Mouse (Mus musculus) 416B (cell line): ENCODE measurements around the gene Rsph1.
"Not testable (repeated sequence)": the region's sequence is repeated elsewhere in the genome, so short reads cannot be mapped to it uniquely, and the experiment has no call there.

Experiments used
- DNase-seq: peaks from one replicate; pipeline ENCODE4 v3.0.0; 2011; ENCODE audit warnings: low read depth

The Rsph1 gene

GRCm38 (mm10) chr17:31276207-31276921 is 819 bp downstream of the Rsph1 start:
- no peak for DNase-seq

GRCm38 (mm10) chr17:31275181-31275580 is 2.0 kb downstream of the Rsph1 start:
- no peak for DNase-seq

- no peak for DNase-seq
Observed at GRCm38 (mm10) chr17:31273631-31274030, 3.6 kb downstream of the Rsph1 start.

GRCm38 (mm10) chr17:31272416-31273165 is 4.6 kb downstream of the Rsph1 start:
- no peak for DNase-seq

DNA sequence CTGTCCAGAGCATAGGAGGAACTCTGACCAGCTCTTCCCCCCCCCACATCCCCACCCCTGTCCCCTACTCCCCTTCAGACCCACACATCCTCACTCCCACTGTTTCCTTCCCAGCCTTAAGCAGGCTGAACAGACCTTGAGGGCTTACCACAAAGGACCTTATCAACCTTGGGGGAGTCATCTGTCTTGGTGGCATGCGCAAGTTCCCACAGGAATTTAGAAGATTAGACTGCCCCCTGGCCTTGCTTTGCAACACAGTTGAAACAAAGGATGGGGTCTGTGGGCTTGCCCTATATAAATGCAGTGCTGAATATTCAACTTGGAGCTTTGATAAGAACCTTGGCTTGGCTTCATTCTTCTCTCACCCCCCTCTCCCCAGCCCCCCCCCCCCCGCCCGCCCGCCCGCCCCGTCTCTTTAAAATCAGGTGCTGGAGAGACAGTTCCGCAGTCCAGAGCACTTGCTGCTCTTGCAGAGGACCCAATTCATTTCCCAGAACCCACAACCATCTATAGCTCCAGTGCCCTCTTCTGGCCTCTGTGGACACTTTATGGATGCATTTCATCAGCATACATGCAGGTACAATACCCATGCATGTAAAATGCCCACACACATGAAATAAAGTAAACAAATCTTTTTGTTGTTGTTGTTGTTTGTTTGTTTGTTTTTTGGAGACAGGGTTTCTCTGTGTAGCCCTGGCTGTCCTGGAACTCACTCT is 5.9 kb downstream of the Rsph1 start:
- peak; percentile 45 for DNase-seq

GRCm38 (mm10) chr17:31270736-31271135 is 6.4 kb downstream of the Rsph1 start:
- not testable (repeated sequence) for DNase-seq

DNA sequence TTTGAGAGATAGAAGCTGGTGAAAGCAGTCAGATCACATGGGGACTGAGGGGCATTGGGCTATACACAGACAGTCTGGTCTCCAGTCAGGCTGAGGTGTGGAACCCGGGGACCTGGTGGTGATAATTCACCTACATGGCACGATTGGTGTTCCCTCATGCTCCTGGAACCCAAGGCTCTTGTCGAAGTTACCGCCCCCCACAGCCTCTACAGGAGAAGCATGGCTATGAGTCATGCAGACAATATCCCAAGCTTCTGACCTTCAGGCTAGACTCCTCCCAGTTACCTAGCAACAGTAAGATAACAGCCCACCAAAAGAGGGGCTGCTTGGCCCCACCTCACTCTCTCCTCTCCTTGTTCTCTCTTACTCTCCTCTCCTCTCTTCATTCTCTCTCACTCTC is 6.9 kb downstream of the Rsph1 start:
- no peak for DNase-seq

- DNase-seq, result no peak
Observed at GRCm38 (mm10) chr17:31269761-31270160, 7.4 kb downstream of the Rsph1 start.

GRCm38 (mm10) chr17:31268016-31268415 is 9.2 kb downstream of the Rsph1 start:
- no peak for DNase-seq

DNA sequence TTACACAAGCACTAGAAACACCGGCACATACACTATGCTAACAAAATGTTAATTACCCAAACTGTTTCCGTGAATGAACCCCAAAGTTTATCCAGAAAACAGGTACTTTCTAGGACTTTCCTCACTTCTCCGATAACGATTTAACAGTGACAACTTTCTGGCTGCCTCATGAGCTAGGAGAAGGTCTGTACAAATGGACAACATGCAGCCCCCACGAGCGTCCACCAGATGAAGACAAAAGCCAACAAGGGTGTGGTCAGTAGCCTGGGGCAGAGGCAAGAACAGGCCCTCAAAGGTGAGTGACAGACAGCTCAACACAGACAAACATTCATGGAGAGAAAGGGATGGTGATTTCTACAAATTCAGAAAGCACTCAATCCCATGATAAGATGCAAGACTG is 9.6 kb downstream of the Rsph1 start:
- no peak for DNase-seq

DNA sequence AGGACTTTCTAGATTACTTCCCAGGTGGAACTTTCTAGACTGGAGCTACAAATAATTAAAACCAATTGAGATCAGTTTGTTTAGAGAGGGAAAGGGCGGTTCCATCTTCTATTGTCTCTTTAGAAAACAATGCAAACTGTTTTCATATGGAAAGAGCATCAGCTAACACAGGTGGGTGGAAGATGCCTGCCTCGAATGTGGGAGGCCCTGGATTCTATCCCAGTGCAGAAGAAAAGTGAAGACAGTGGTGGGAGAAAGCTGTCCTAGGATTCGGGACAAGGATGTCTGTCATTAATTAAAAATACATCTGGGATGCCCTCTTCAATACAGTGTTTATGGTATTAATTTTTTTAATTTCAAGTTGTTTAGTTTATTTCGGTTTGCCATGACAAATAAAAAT is 10.0 kb downstream of the Rsph1 start:
- DNase-seq, result no peak

- DNase-seq, result no peak
Observed at GRCm38 (mm10) chr17:31266321-31266950, 10.7 kb downstream of the Rsph1 start.

DNA sequence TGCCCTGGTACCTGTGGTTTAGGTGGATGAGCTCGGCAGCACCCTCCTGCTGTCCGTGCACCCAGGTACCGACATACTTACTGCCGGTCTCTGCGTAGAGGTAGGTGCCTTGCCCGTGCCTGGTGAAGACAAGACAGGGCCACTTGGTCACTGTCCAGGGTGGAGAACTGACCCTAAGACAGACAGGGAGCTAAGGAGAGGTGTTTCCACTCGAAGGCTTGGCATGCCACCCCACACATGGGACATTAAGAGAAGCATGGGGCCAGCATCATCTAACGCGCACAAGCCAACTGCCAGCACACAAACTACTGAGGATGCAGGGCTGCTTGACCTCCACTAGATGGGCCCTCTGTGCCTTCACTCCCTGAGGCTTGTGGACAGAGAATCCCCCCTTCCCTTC is 11.4 kb downstream of the Rsph1 start:
- DNase-seq, result no peak

GRCm38 (mm10) chr17:31265171-31265572 is 12.0 kb downstream of the Rsph1 start:
- peak; percentile 71 for DNase-seq

DNA sequence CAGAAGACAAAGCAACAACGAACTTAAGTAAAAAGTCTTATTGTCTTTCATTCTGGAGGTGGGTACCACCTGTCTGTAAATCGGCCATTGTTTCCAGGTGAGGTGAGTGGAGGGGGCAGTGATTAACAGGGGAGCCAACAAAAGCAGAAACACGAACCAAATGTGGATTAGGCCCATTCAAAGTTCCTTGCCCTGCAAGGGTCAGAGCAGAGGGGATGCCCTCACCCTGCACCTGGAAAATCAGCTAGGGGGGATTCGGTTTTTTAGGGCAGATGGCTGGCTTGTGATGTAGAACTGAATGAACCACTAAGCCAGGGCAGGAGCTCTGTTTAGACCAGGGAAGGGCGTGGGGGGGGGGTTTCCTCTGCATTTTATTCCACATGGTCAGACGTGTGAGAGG is 12.8 kb downstream of the Rsph1 start:
- no peak for DNase-seq

DNA sequence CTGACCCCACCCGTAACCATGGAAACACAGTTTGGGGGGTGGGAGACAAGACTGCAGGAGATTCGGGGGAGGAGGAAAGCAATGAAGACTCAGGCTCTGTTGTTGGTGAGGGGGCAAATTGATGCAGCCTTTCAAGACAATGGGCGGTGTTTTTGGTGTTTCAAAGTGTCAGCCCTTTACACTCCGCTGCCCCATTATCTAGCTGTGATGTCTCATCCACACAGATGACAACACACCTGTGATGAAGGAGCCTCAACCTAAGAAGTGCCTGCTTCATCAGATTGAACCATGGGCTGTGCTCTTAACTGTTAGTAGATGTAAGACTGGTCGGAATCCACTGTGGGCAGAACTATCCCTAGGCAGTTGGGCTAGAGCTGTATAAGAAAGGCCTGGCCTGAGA is 13.4 kb downstream of the Rsph1 start:
- DNase-seq, result no peak

GRCm38 (mm10) chr17:31262715-31263114 is 14.5 kb downstream of the Rsph1 start:
- DNase-seq, result no peak

- DNase-seq, result no peak
Observed at GRCm38 (mm10) chr17:31261352-31261751, 15.8 kb downstream of the Rsph1 start.

DNA sequence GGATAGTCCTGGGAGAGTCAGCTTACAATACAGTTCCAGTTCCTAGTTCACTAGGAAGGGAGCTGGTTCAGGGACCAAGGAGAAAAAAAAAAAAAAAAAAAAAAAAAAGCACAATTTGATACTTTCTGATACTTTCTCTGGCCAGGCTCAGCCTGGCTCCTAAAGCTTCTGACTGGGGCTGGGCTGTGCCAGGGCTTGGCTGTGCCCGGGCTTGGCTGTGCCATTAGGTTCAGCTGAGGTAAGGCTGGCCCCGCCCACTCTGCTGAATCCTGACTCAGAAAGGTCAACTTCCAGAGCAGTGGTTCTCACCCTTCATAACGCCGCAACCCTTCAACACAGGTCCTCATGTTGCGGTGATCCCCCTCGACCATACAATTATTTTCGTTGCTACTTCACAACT is 16.8 kb downstream of the Rsph1 start:
- DNase-seq, result no peak

- no peak for DNase-seq
Observed at GRCm38 (mm10) chr17:31259825-31260224, 17.4 kb downstream of the Rsph1 start.

- DNase-seq, result no peak
Observed at GRCm38 (mm10) chr17:31259145-31259544, 18.0 kb downstream of the Rsph1 start.

- DNase-seq, result no peak
Observed at GRCm38 (mm10) chr17:31258310-31258865, 18.8 kb downstream of the Rsph1 start.
